Mouse (Mus musculus) cortical plate, adult 2 months (tissue): ENCODE data around the gene Plcb3. TPM values are rescaled to one million over a fixed set of nuclear protein-coding genes. Genes with fewer than 3 reads are reported as not detected.

ENCODE experiments used
- H3K27ac ChIP-seq: fragments of 200-500 bp; 2 replicates; pipeline ENCODE4 v1.5.1; 2012; ENCODE audit warnings: low read length, control low read depth, inconsistent platforms; ENCODE audit not compliant: insufficient read depth
- H3K4me1 ChIP-seq: fragments of 200-500 bp; 2 replicates; pipeline ENCODE4 v1.6.1; 2011; ENCODE audit warnings: low read length; ENCODE audit not compliant: control insufficient read depth, insufficient read depth
- H3K4me3 ChIP-seq: fragments of 200-500 bp; 2 replicates; pipeline ENCODE4 v1.5.1; 2011; ENCODE audit warnings: mild to moderate bottlenecking, low read length, control low read depth; ENCODE audit not compliant: insufficient read depth
- CTCF ChIP-seq: fragments of 200-500 bp; IDR thresholded peaks from 2 replicates; pipeline ENCODE4 v1.5.1; 2011; ENCODE audit warnings: mild to moderate bottlenecking, control low read depth, low read length; ENCODE audit not compliant: insufficient read depth; ENCODE audit errors: extremely low read depth
- POLR2A ChIP-seq: fragments of 200-500 bp; IDR thresholded peaks from 2 replicates; pipeline ENCODE4 v1.6.1; 2011; ENCODE audit warnings: mild to moderate bottlenecking, low read length, control low read depth; ENCODE audit not compliant: insufficient read depth; ENCODE audit errors: extremely low read depth
- polyA plus RNA-seq: library from polyadenylated mRNA; depleted of rRNA; stranded (reverse); fragments of >200 nt; gene quantifications from 2 replicates; pipeline ENCODE4 v1.2.3, GENCODE M21; 2012; rRNA removed

The Plcb3 gene
- polyA plus RNA-seq, 1 experiment, result 17.4 TPM

- TF ChIP-seq CTCF (no peak), POLR2A (no peak)
- no peak overlapping the region for H3K27ac ChIP-seq
- no peak overlapping the region for H3K4me3 ChIP-seq
- no peaks in the 10 kb centered on the region; the same call in 1 of the 2 replicates for H3K4me1 ChIP-seq
These were observed 70.1 kb downstream of the Plcb3 start for GRCm38 (mm10) chr19:6906199-6906598.

- Histone ChIP-seq H3K27ac (no peak overlapping the region), H3K4me3 (no peak overlapping the region), H3K4me1 (no peaks in the 10 kb centered on the region; the same call in 1 of the 2 replicates)
- TF ChIP-seq POLR2A (no peak), CTCF (no peak)
These were observed 70.6 kb downstream of the Plcb3 start for GRCm38 (mm10) chr19:6905498-6906159.

- no peak overlapping the region for H3K27ac ChIP-seq
- TF ChIP-seq POLR2A, result no peak
- TF ChIP-seq CTCF, result no peak
- H3K4me3 ChIP-seq, result no peak overlapping the region
- H3K4me1 ChIP-seq, result no peaks in the 10 kb centered on the region; the same call in 1 of the 2 replicates
These were observed 71.4 kb downstream of the Plcb3 start for GRCm38 (mm10) chr19:6904846-6905245.

GRCm38 (mm10) chr19:6903031-6903430 lies 73.2 kb downstream of the Plcb3 start:
- no peak overlapping the region for H3K4me3 ChIP-seq
- no peak overlapping the region for H3K27ac ChIP-seq
- TF ChIP-seq POLR2A (no peak), CTCF (no peak)
- no peaks in the 10 kb centered on the region; the same call in 1 of the 2 replicates for H3K4me1 ChIP-seq

Other genes starting within 250 kb of the Plcb3 start
- 39.3 and 39.9 TPM in 2 replicates for gene Rps6ka4, start 135.8 kb downstream of the Plcb3 start, polyA plus RNA-seq
- 1.9 and 4.0 TPM in 2 replicates for gene Ccdc88b, start 118.3 kb downstream of the Plcb3 start, polyA plus RNA-seq
- gene Trmt112, start 66.8 kb downstream of the Plcb3 start, polyA plus RNA-seq, result 95.8 and 96.5 TPM in 2 replicates
- 366 and 368 TPM in 2 replicates for gene Prdx5, start 66.4 kb downstream of the Plcb3 start, polyA plus RNA-seq
- 59.2 and 62.9 TPM in 2 replicates for gene Esrra, start 54.7 kb downstream of the Plcb3 start, polyA plus RNA-seq
- gene Catsperz, start 51.1 kb downstream of the Plcb3 start, polyA plus RNA-seq, result 31.9 and 33.9 TPM in 2 replicates
- gene Kcnk4, start 42.0 kb downstream of the Plcb3 start, polyA plus RNA-seq, result 57.1 and 59.0 TPM in 2 replicates
- 60.4 and 66.3 TPM in 2 replicates for gene Bad, start 34.6 kb downstream of the Plcb3 start, polyA plus RNA-seq
- 117 and 121 TPM in 2 replicates for gene Gpr137, start 34.0 kb downstream of the Plcb3 start, polyA plus RNA-seq
- 48.3 and 49.4 TPM in 2 replicates for gene Ppp1r14b, start 1.5 kb downstream of the Plcb3 start, polyA plus RNA-seq
- gene Fkbp2, start 4.0 kb upstream of the Plcb3 start, polyA plus RNA-seq, result 215 and 217 TPM in 2 replicates
- 99.6 and 107 TPM in 2 replicates for gene Vegfb, start 11.2 kb upstream of the Plcb3 start, polyA plus RNA-seq
- gene Dnajc4, start 16.1 kb upstream of the Plcb3 start, polyA plus RNA-seq, result 39.1 and 40.3 TPM in 2 replicates
- gene Nudt22, start 19.6 kb upstream of the Plcb3 start, polyA plus RNA-seq, result 13.4 and 13.9 TPM in 2 replicates
- gene Trpt1, start 19.7 kb upstream of the Plcb3 start, polyA plus RNA-seq, result 24.2 and 25.8 TPM in 2 replicates
- gene Fermt3, start 43.0 kb upstream of the Plcb3 start, polyA plus RNA-seq, result 5.6 and 6.0 TPM in 2 replicates
- gene Stip1, start 63.5 kb upstream of the Plcb3 start, polyA plus RNA-seq, result 133 and 140 TPM in 2 replicates
- gene Macrod1, start 80.3 kb upstream of the Plcb3 start, polyA plus RNA-seq, result 19.1 and 22.2 TPM in 2 replicates
- gene Flrt1, start 129.3 kb upstream of the Plcb3 start, polyA plus RNA-seq, result 8.2 and 9.2 TPM in 2 replicates
- gene Otub1, start 229.8 kb upstream of the Plcb3 start, polyA plus RNA-seq, result 265 TPM in 2 replicates
- gene Cox8a, start 241.1 kb upstream of the Plcb3 start, polyA plus RNA-seq, result 1,448 and 1,495 TPM in 2 replicates